Mouse (Mus musculus) heart, adult 8-10 months (tissue): ENCODE data around the gene Fbln2. TPM values are rescaled to one million over a fixed set of nuclear protein-coding genes. Genes with fewer than 3 reads are reported as not detected.
"Not testable (repeated sequence)": the region's sequence is repeated elsewhere in the genome, so short reads cannot be mapped to it uniquely, and the experiment has no call there.

ENCODE experiments used
- DNase-seq: peaks from one replicate; pipeline ENCODE4 v3.0.0; 2022; ENCODE audit warnings: low spot score
- total RNA-seq, 4 experiments: library from RNA; stranded (reverse); gene quantifications; 2 replicates each; pipeline ENCODE4 v1.2.4; 2022

The Fbln2 gene
- 10 to 100 TPM; 42.1 to 59.3 (median 49.9) TPM for total RNA-seq

DNA sequence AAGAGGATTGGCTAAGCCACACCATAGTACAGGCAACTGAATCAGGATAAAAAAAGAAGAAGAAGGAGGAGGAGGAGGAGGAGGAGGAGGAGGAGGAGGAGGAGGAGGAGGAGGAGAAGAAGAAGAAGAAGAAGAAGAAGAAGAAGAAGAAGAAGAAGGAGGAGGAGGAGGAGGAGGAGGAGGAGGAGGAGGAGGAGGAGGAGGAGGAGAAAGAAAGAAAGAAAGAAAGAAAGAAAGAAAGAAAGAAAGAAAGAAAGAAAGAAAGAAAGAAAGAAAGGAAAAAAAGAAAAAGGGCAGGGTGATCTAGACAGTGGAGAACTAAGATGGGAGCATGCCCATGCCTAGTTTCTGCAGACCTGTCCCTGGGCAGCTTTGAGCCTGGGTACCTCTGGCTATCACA, at the start of gene Fbln2:
Gene Fbln2, plus strand, starts transcription at position 301 of the 400 bp plus-strand sequence.
- DNase-seq, result not testable (repeated sequence)

DNA sequence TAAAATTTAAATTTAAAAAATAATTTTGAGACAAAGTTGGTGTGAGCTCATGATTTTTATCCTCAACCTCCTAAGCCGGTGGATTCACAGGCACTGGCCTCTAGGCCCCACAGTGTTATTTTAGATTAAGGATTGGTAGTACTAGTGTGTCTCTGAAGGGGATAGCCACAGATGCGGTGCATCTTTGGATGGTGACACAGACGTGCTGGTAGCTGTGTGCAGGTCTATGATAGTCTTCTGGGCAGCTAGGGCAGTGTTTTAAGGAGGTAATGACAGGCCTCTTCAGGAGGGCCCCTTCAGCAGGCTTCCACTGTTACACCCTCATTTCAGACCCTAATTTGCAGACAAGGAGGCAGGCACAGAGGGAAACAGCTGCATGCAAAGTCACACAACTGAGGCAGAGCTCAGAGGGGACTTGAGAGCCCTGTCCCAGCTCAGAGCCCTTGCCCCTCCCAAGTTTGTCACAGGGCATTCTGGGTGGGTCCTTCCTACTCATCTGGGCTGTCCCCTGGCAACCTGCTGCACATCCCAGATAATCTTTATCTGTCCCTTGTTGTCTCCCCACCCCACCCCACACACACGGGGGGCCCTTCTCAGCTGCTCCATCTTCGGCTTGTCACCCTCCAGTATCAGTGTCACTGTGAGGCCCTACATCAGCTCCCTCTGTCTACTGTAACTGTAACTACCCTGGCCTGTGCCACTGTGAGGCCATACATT, 48.9 kb upstream of the Fbln2 start:
- no peak for DNase-seq

DNA sequence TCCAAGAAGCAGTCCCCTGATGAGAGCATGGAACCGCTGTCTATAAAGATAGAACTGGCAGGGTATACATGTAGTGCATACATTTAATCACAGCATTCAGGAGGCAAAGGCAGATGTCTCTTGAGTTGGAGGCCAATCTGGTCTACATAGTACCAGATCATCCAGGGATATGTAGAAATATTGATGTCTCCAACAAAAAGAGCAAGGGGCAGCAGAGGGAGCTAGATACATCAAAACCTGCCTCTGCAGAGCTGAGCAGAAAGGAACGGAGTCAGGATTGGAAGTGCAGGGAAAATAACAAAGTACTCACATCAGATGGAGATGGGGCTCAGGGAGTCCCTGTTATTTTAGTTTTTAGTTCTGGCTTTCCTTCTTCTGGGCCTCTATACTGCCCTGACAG, 47.7 kb upstream of the Fbln2 start:
- no peak for DNase-seq

DNA sequence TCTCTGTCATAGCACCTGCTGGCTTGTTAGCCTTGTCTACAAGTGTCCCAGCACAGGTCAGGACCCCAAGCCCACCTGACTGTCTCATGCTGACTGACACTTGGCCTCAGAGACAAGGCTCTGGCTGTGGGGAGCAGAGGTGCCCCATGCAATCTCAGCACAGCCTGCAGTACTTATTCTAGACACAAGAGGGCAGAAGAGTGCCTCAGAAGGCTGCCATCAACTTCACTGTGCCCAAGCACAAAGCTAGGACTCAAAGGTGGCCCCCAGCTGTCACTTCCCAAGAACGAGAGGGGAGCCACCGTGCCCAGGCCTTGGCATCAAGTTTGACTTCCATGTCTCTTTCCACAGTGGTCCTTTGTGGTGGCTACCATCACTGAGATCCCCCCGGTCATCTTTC, 47.0 kb upstream of the Fbln2 start:
- DNase-seq, result peak; percentile 74

DNA sequence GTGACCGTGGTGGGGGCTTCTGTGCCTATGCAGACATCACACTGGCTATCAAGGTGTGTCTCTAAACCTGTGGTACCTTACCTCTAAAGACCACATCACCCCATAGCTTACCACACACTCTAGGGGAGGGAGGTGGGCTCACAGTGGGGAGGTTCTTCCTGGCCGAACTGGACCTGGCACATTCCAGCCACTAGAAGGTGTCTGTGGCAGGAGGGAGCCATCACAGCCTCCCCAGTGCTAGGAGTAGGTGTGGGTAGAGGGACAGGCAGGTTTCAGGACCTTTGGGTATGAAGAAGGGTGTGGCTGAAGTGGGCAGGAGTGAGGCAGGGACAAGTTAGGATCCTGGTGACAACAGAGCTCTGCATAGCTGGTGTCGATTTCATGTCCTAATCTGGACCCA, 44.4 kb upstream of the Fbln2 start:
- DNase-seq, result no peak

DNA sequence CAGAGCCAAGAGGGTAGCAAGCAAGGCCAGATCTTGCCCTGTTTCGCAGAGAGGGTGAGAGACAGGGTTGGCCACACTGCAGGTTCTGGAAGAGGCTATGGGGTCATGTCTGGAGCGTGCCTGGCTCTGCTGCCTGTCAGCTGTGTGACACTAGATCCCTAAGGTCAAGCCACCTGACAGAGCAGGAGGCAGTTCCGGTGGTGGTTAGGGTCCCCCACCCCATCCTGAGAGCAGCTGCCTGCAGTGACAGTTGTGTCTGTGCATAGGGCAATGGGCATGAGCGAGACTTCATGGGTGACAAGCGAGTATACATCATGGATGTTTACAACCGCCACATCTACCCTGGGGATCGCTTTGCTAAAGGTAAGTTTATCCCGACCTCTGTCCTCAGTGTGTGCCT, 43.1 kb upstream of the Fbln2 start:
- no peak for DNase-seq

DNA sequence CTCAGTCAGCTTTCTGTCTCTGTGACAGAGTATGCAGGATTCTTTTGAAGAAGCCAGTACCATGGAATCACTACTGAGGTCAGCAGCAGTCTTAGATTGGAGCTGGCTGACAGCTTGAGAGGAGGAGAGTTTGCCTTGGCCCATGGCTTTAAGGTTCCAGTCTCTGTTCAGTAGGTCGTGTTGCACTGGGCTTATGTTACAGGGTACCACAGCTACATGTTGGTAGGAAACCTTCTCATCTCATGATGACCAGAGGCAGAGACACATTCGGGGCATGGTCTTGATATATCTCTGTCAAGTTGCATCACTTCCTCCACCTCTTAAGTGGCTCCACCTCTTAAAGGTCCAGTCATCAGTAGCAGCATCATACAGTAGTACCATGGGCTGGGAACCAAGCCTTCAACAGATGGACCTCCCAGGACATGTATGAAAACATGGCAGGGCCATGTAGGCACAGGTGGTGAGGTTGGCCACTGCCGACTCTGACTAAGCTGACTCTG, 40.8 kb upstream of the Fbln2 start:
- DNase-seq, result no peak

DNA sequence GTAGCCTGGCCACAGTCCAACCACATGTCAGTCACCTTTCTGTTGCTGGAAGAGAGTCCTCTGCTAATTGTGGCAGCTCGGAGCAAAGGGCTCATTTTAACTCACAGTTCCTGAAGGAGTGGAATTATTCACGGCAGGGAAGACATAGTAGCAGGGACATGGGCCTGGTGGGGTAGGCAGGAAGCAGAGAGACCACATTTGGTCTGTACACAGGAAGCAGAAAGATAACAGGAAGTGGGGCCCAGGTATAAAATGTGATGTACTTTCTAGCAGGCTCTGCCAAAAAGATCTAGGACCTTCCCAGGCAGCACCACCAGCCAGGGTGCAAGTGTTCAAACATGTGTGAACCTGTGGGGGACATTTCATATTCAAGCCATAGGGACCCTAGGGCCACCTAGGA, 39.9 kb upstream of the Fbln2 start:
- DNase-seq, result no peak

DNA sequence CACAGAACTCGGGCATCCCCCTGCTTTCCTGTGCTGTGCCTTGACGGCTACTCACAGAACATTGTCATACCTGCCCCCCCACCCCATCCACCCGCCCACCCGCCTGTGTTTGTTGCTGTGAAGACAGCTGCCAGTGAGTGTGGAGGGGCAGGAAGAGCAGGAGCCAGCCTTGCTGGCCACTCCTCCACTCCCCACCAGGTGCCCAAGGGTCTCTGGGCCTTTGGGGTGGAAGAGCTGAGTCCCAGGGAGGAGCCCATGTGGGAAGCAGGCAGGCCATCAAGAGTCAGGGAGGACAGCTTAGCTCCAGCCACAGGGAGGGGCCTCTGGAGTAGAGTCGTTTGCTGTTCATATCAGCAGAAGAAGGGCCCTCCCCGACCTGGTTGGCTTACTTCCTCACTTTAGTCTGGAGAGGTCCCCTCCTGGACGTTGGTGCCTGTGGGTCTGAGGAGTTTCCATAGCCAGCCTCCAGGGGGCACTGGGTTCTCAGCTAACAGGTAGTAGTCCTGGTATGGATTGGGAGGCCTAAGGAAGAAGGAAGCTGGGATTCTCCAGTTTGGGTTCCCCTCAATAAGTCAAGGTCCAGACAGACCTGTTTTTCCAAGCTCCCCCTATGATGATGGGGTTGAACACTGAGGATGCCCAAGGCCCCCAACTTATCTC, 38.9 kb upstream of the Fbln2 start:
- peak; percentile 74 for DNase-seq

DNA sequence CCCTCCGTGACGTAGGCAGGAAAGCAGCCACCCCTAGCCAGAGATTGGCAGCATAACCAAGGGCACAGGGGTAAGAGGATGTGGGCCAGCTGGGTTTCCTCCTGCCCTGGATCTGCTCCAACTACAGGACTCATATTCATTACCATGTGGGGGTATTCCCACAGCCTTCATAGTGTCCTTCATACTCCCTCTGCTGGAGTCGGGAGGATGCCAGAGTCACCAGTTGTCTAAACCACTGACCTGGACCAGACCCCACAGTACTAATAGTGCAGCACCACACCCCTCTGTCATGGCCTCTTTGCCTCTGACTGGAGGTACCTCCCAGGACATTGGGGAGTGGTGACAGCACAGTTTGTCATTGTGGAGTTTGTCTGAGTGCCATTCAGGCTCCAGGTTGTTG, 38.0 kb upstream of the Fbln2 start:
- DNase-seq, result no peak

DNA sequence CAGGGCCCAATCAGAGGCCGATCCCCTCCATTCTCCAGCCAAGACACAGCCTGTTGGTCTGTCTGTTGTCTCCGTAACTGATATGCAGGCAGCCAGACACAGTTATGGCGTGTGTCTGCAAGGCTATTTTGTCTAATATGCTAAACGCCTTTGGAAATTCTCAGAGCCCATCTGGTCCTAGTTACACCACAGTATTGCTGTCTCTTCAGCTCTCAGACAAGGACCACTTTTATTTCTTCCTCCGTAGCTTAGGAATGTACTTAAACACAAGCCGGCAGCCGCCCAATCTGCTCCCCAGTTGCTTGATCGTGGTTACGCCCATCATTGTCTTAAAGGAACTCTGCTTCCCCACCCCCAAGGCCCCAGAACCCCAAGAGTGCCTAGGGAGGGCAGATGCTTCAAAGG, 31.5 kb upstream of the Fbln2 start:
- DNase-seq, result peak; percentile 66

DNA sequence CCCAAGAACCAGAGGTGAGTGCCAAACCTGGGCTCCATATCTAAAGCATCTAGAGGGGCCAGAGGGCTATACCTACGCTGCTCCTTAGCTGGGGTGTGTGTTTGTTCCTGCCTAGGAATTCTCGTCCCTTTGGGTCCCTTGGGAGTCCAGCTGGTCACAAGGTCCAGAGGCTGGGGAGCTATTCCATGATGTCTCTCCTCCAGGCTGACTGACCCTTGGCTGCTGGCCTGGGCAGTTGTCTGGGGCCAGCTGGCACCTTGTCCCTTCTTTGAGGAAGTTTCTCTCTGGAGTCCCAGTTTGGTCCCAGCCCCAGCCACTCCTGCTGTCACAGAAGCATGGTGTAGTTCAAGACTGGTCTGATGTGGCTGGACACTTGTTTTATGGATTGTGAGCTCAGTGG, 30.9 kb upstream of the Fbln2 start:
- peak; percentile 93 for DNase-seq

DNA sequence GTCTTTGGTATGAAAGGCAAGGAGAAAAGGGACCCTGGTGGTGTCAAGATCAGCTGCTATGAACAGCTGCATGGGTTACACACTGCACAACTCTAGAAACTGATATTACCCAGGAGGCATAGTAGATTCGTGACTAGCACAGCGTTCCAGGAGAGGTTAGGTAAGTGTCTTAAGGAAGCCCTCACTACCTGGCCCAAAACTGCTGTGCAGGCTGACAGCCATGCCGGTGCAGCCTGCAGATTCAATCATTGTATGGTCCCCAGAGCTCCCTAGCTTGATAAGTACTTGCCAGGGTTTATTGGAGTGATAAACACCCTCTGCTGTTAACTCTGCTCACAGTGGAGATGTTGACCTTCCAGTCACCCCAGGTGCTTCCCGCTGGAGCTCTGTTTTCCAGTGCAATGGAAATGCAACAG, 30.2 kb upstream of the Fbln2 start:
- DNase-seq, result no peak

DNA sequence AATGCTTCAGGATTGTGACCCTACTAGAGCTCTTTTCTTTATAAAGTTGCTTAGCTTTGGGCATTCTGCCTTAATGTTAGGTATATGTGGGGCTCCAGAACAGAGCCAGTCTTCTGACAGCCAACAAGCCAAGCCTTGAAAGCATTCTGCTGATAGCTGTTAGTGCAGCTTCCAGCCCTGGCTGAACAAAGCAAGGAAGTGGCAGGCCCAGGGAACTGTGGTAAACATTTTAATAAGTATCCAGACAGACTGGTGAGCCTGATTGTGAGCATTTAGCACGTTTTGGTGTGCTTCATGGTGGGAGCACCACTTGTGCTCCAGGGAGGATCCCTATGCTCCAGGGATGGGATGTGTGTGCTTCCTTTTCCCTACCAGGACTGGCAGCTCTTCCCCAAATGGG, 29.2 kb upstream of the Fbln2 start:
- no peak for DNase-seq

DNA sequence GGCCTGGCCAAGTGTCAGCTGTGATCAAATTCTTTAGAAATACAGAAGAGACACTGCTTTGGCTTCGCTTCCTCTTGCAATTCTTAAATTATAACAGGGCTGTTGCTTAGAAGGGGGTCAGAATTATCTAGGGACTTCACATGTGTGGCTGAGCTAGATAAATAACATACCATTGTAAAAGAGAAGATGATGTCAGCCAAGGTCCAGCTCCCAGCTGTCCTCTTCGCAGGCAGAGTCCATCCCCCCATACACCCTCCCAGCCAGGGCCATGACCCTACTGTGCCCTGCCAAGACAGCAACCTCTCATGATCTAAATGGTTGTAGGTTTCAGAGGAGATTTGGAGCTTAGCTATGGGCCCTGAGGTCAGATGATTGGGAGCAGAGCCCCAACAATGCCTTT, 28.3 kb upstream of the Fbln2 start:
- DNase-seq, result no peak

DNA sequence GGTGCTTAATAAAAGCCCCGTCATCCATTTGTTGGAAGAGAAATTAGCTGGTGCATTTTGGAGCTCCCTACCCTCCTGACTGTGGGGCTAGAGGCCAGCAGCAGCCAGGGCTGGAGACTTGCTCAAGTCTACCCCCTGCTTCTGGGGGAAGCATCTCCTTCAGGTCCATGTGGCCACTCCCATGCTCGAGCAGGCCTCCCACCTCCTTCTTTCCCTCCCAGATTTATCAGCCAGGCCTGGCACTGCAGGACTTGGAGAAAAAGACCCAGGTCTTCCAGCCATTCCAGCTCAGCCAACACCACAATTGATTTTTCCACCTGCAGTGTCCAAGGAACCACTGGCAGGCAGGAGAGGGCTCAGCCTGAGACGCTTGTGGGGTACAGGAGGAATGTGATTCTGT, 27.5 kb upstream of the Fbln2 start:
- DNase-seq, result no peak

DNA sequence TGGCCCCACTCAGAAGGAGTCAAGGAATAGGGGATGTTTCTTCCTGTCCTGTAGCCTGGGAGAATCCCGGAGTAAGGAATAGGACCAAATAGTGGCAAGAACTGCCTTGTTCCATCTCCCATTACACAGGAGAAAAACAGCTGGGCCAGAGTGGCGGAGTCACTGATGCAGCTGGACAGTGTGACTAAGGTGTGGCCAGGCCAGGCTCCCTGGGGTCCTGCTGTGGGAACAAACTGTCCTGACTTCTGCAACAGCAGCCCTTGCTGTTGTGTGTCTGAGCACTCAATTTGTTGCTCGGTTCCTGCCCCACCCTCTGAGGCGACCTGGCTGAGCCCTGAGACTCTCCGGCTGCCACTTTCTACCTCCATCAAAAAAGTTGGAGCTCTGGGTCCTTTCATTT, 26.8 kb upstream of the Fbln2 start:
- peak; percentile 83 for DNase-seq

DNA sequence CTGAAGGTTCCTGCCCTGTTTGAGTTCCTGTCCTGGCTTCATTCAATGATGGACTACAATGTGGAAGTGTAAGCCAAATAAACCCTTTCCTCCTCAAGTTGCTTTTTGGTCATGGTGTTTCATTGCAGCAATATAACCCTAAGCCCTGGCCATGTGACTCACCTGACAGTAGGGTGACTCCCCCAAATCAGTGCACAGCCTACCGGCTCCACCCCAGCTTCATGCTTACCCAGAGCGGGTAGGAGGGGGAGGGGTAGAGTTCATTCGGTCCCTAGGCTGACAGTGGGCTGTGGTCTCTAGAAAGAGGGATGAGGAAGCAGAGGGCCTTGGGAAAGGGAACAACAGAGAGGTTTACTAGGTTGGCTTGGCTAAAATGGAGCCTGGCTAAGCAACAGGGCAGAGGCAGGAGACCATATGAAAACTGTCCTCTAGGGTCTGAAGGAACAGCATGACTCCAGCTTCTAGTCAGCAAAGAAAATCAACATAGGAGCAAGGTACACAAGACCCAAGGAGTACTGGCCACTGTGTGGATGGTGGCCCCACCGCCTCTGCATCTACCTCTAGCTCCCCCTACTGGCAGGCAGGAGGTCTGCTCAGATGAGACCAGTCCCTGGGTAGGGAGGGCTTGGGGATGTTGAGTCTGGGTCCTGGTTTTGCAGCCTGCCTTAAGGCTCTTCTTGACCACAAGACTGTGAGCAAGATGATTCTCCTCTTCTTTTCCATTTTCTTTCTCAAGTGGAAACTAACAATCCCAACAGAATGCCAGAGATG, 25.9 kb upstream of the Fbln2 start:
- no peak for DNase-seq

DNA sequence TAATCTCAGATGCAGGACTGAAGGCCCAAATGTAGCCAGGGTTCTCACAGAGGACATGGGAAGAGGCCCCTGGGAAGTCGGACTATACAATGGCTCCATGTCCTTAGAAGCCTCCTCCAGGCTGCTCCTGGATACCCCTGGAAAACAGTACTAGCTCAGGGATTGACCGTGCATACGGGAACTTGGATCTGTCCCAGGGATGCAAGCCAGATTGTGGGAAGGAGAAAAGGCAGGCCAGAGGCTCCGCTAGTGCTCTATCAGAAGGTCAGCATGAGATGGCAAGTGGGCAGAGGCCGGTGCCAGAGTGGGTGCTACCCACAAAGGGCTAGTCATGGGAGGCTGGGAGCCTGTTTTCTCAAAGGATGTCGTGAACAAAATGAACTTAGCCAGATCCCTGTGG, 25.3 kb upstream of the Fbln2 start:
- no peak for DNase-seq

DNA sequence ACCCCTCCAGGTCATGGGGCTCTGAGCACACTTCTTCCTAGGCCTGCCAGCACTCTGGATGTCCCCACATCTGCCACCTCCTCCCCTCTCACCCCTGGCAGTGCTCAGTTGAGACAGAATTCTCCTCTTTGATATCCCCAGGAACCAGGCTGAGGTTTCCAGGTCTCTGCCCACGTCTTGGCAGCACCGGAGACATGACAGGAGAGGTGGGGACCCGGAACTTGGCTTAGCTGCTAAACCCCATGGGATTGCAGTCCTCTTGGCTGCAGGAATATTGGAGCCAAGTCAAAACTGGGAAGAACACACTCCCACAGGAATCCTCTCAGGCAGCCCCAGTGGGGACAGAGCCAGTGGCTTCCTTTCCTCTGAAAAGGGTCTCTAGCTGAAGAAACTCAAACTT, 24.4 kb upstream of the Fbln2 start:
- DNase-seq, result no peak

DNA sequence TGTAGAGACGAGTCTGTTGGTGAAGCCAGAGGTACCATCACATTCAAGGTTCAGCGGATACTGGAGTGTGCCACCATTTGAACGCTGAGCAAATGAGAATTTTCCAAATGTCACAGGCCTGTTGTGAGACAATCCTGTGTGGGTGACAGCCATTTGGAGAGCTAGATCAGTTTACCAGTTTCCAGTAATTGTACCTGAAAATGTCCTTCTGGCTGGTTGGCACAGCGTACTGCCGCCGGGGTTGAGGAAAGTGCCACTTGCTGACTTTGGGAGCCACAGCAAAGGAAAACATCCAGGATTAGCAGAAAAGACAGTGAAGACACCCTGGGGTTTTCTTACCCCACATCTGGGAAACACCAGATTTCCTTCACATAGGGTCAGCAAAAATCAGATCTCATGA, 22.3 kb upstream of the Fbln2 start:
- no peak for DNase-seq

DNA sequence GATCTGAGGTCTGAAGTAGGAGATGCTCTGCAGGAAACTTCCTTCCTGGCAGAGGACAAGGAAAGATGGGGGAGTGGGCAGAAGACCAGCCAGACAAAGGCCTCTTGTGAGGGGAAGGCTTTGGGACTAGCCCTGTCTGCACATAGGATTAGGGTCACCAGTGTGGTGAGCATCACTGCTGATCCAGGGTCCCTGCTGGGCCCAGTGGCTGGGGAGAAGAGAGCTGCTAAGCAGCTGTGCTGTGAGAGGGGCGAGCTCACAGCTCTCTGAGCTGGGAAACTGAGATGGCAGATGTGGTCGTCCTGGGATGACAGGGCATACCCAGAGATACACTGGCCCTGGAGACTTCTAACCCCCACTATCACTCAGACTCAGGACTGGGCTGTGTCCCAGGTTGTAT, 20.8 kb upstream of the Fbln2 start:
- DNase-seq, result no peak

DNA sequence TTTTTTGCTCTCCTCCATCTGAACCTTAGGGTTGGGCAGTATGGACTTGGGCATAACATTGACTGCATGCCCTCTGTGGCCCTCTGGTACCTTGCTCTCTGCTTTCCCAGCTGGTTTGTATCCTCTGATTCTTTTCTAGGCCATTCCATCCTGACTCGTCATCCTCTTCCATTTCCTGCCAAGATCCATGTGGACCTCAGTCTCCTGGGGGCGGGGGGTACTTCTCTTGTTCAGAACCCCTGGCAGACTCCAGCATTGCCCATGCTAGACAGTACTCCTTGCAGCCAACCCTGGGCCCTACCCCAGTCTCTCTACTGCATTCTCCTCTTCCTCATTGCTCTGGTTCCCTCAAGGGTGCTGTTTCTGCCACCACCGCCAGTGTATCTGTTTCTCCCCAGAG, 19.8 kb upstream of the Fbln2 start:
- DNase-seq, result no peak
